Mouse (Mus musculus) embryonic fibroblast, embryonic 13.5 days (primary cell): Measurements from ENCODE around the gene Samd4b.

ENCODE experiments used
- CTCF ChIP-seq: IDR thresholded peaks from 2 replicates; pipeline ENCODE4 v1.5.1; 2011; ENCODE audit warnings: mild to moderate bottlenecking, control low read depth, low read length, moderate library complexity, borderline replicate concordance; ENCODE audit not compliant: insufficient read depth
- POLR2A ChIP-seq: IDR thresholded peaks from 2 replicates; pipeline ENCODE4 v1.6.1; 2011; ENCODE audit warnings: low read depth, mild to moderate bottlenecking, control low read depth, low read length, moderate library complexity

DNA sequence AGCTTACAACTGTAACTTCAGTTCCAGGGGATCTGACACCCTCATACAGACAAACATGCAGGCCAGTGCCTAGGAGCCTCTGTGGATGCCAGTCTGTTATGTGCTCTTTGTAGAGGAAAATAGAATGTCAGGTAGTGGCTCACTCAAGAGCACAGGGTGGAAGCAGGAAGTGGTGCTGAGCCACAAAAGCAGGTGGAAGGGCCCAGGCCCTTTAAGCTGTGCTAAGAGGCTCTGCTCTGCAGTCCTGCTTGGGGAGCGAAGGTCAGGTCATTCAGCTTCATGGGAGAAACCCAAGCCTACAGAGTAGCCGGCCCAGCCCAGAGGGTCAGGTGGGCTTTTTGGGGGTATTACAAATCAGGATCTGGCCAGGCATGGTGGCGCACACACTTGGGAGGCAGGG lies 242.7 kb downstream of the Samd4b start:
- no peak; the same call in 1 of the 2 replicates for TF ChIP-seq POLR2A
- TF ChIP-seq CTCF, result no peak
